Mouse (Mus musculus): Measurements from ENCODE around the gene 9530068E07Rik.

Gene 9530068E07Rik

GRCm38 (mm10) chr11:52429440-52429839 is 33.2 kb downstream of the 9530068E07Rik start:
- DNase-seq (ENCODE audit: low read depth, low spot score) = no peak
- H3K27me3 ChIP-seq (ENCODE audit: control insufficient read depth, insufficient read depth, low read length, poor library complexity, severe bottlenecking) = no peaks in the 10 kb centered on the region
- H3K36me3 ChIP-seq (ENCODE audit: control insufficient read depth, insufficient read depth, low read length, poor library complexity, severe bottlenecking) = no peaks in the 10 kb centered on the region

- no peaks in the 10 kb centered on the region for H3K36me3 ChIP-seq (ENCODE audit: control insufficient read depth, insufficient read depth, low read length, poor library complexity, severe bottlenecking)
- no peaks in the 10 kb centered on the region for H3K27me3 ChIP-seq (ENCODE audit: control insufficient read depth, insufficient read depth, low read length, poor library complexity, severe bottlenecking)
- DNase-seq (ENCODE audit: low read depth, low spot score) = no peak
Observed at GRCm38 (mm10) chr11:52431594-52431993, 35.4 kb downstream of the 9530068E07Rik start.

- H3K36me3 ChIP-seq (ENCODE audit: control insufficient read depth, insufficient read depth, low read length, poor library complexity, severe bottlenecking) = no peaks in the 10 kb centered on the region
- DNase-seq (ENCODE audit: low read depth, low spot score) = no peak
Observed at GRCm38 (mm10) chr11:52432148-52432547, 35.9 kb downstream of the 9530068E07Rik start.

GRCm38 (mm10) chr11:52433076-52433796 is 37.0 kb downstream of the 9530068E07Rik start:
- Histone ChIP-seq H3K27me3 (ENCODE audit: control insufficient read depth, insufficient read depth, low read length, poor library complexity, severe bottlenecking) (no peaks in the 10 kb centered on the region), H3K36me3 (ENCODE audit: control insufficient read depth, insufficient read depth, low read length, poor library complexity, severe bottlenecking) (no peaks in the 10 kb centered on the region)
- no peak for DNase-seq (ENCODE audit: low read depth, low spot score)

More at GRCm38 (mm10) chr11:52432148-52432547, 35.9 kb downstream of the 9530068E07Rik start:
- H3K27me3 ChIP-seq (ENCODE audit: control insufficient read depth, insufficient read depth, low read length, poor library complexity, severe bottlenecking) = no peaks in the 10 kb centered on the region

GRCm38 (mm10) chr11:52433797-52434195 is 37.6 kb downstream of the 9530068E07Rik start:
- H3K36me3 ChIP-seq (ENCODE audit: control insufficient read depth, insufficient read depth, low read length, poor library complexity, severe bottlenecking) = no peaks in the 10 kb centered on the region
- no peaks in the 10 kb centered on the region for H3K27me3 ChIP-seq (ENCODE audit: control insufficient read depth, insufficient read depth, low read length, poor library complexity, severe bottlenecking)
- DNase-seq (ENCODE audit: low read depth, low spot score) = no peak

- Histone ChIP-seq H3K27me3 (ENCODE audit: control insufficient read depth, insufficient read depth, low read length, poor library complexity, severe bottlenecking) (no peaks in the 10 kb centered on the region), H3K36me3 (ENCODE audit: control insufficient read depth, insufficient read depth, low read length, poor library complexity, severe bottlenecking) (no peaks in the 10 kb centered on the region)
- no peak for DNase-seq (ENCODE audit: low read depth, low spot score)
Observed at GRCm38 (mm10) chr11:52435466-52435865, 39.2 kb downstream of the 9530068E07Rik start.

GRCm38 (mm10) chr11:52437123-52437522 is 40.9 kb downstream of the 9530068E07Rik start:
- no peaks in the 10 kb centered on the region for H3K36me3 ChIP-seq (ENCODE audit: control insufficient read depth, insufficient read depth, low read length, poor library complexity, severe bottlenecking)
- no peak for DNase-seq (ENCODE audit: low read depth, low spot score)
- H3K27me3 ChIP-seq (ENCODE audit: control insufficient read depth, insufficient read depth, low read length, poor library complexity, severe bottlenecking) = no peaks in the 10 kb centered on the region

- no peak for DNase-seq (ENCODE audit: low read depth, low spot score)
- Histone ChIP-seq H3K27me3 (ENCODE audit: control insufficient read depth, insufficient read depth, low read length, poor library complexity, severe bottlenecking) (no peaks in the 10 kb centered on the region), H3K36me3 (ENCODE audit: control insufficient read depth, insufficient read depth, low read length, poor library complexity, severe bottlenecking) (no peaks in the 10 kb centered on the region)
Observed at GRCm38 (mm10) chr11:52441096-52441495, 44.9 kb downstream of the 9530068E07Rik start.

GRCm38 (mm10) chr11:52447242-52447641 is 51.0 kb downstream of the 9530068E07Rik start:
- Histone ChIP-seq H3K36me3 (ENCODE audit: control insufficient read depth, insufficient read depth, low read length, poor library complexity, severe bottlenecking) (no peaks in the 10 kb centered on the region), H3K27me3 (ENCODE audit: control insufficient read depth, insufficient read depth, low read length, poor library complexity, severe bottlenecking) (no peaks in the 10 kb centered on the region)
- DNase-seq (ENCODE audit: low read depth, low spot score) = no peak

GRCm38 (mm10) chr11:52449004-52449403 is 52.8 kb downstream of the 9530068E07Rik start:
- Histone ChIP-seq H3K36me3 (ENCODE audit: control insufficient read depth, insufficient read depth, low read length, poor library complexity, severe bottlenecking) (no peaks in the 10 kb centered on the region), H3K27me3 (ENCODE audit: control insufficient read depth, insufficient read depth, low read length, poor library complexity, severe bottlenecking) (no peaks in the 10 kb centered on the region)
- DNase-seq (ENCODE audit: low read depth, low spot score) = no peak

GRCm38 (mm10) chr11:52458281-52458680 is 62.1 kb downstream of the 9530068E07Rik start:
- Histone ChIP-seq H3K27me3 (ENCODE audit: control insufficient read depth, insufficient read depth, low read length, poor library complexity, severe bottlenecking) (no peaks in the 10 kb centered on the region), H3K36me3 (ENCODE audit: control insufficient read depth, insufficient read depth, low read length, poor library complexity, severe bottlenecking) (no peaks in the 10 kb centered on the region)
- no peak for DNase-seq (ENCODE audit: low read depth, low spot score)

Measured in splenic B cell, adult 2 months (primary cell).